Mouse (Mus musculus): ENCODE measurements around the gene Anks1b. TPM values are rescaled to one million over a fixed set of nuclear protein-coding genes. Genes with fewer than 3 reads are reported as not detected.

Anks1b gene
- polyA plus RNA-seq, 1 experiment from 2014 or later, result 1.9 TPM

- H3K4me1 ChIP-seq, result no peaks in the 10 kb centered on the region
- no peak for ATAC-seq (ENCODE audit: insufficient read depth, low FRiP score, low read depth)
- 26% methylated on average over 8 of the region's 8 CpGs for WGBS
These were observed 1007.7 kb downstream of the Anks1b start for GRCm38 (mm10) chr10:90880854-90881560.

DNA sequence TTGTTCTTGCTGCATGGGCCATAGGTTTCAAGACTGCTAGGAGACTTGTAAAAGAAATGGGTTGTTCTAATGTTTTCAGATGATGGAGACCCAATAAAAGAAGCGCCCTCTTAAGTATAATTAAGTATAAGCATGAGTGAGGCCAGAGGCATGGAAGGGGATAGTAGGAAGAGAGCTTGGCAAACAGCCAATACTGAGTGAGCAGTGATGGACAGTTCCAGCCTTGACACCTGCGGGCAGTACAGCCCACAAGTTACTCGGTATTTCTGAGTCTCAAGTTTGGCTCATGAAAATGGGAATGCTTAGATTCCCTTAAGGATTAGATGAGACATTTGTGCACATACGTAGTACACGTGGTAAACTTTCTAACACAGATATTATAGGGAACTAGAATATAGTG, 1016.3 kb downstream of the Anks1b start:
- 72% methylated on average over 5 of the region's 5 CpGs for WGBS
- H3K4me1 ChIP-seq, result no peaks in the 10 kb centered on the region
- H3K27ac ChIP-seq, result no peak overlapping the region
- H3K36me3 ChIP-seq, result no peaks in the 10 kb centered on the region
- H3K27me3 ChIP-seq (replicated peaks), result no peaks in the 10 kb centered on the region
- no peak overlapping the region for H3K4me3 ChIP-seq (replicated peaks)
- no peaks in the 10 kb centered on the region for H3K9me3 ChIP-seq
- H3K9ac ChIP-seq, result no peak overlapping the region
- H3K4me2 ChIP-seq, result no peak overlapping the region
- ATAC-seq (ENCODE audit: insufficient read depth, low FRiP score, low read depth), result no peak

More at GRCm38 (mm10) chr10:90880854-90881560, 1007.7 kb downstream of the Anks1b start:
- no peak overlapping the region for H3K4me2 ChIP-seq
- H3K4me3 ChIP-seq (replicated peaks), result no peak overlapping the region
- H3K36me3 ChIP-seq, result no peaks in the 10 kb centered on the region
- no peak overlapping the region for H3K9ac ChIP-seq
- no peak overlapping the region for H3K27ac ChIP-seq
- no peaks in the 10 kb centered on the region for H3K9me3 ChIP-seq
- no peaks in the 10 kb centered on the region for H3K27me3 ChIP-seq (replicated peaks)

GRCm38 (mm10) chr10:90892728-90893127, 1019.4 kb downstream of the Anks1b start:
- H3K36me3 ChIP-seq, result no peaks in the 10 kb centered on the region
- H3K4me1 ChIP-seq, result no peaks in the 10 kb centered on the region
- no peak for ATAC-seq (ENCODE audit: insufficient read depth, low FRiP score, low read depth)
- no peak overlapping the region for H3K9ac ChIP-seq
- WGBS, result 82% methylated on average over 11 of the region's 11 CpGs
- no peak overlapping the region for H3K4me3 ChIP-seq (replicated peaks)
- H3K4me2 ChIP-seq, result no peak overlapping the region
- H3K27me3 ChIP-seq (replicated peaks), result no peaks in the 10 kb centered on the region
- no peak overlapping the region for H3K27ac ChIP-seq
- H3K9me3 ChIP-seq, result no peaks in the 10 kb centered on the region

- no peak for ATAC-seq (ENCODE audit: insufficient read depth, low FRiP score, low read depth)
- no peaks in the 10 kb centered on the region for H3K27me3 ChIP-seq (replicated peaks)
- H3K4me3 ChIP-seq (replicated peaks), result no peak overlapping the region
- WGBS, result 48% methylated on average over 3 of the region's 3 CpGs
- no peak overlapping the region for H3K27ac ChIP-seq
- H3K9ac ChIP-seq, result no peak overlapping the region
- no peaks in the 10 kb centered on the region for H3K9me3 ChIP-seq
- no peaks in the 10 kb centered on the region for H3K4me1 ChIP-seq
- no peaks in the 10 kb centered on the region for H3K36me3 ChIP-seq
- H3K4me2 ChIP-seq, result no peak overlapping the region
These were observed 1024.6 kb downstream of the Anks1b start for GRCm38 (mm10) chr10:90897894-90898293.

DNA sequence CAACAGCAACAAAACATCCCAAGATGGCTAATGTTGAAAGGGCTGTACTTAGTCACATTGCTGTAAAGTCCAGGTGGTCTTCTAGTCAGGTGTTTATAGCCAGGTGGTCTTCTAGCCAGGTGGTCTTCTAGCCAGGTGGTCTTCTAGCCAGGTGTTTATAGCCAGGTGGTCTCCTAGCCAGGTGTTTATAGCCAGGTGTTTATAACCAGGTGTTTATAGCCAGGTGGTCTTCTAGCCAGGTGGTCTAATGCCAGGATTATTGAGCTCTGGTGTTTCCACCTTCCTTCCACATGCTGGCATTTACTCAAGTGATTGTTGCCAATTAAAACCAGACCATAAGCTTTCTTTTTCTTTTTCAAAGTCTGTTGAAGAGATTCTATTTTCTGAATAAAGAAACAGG, 1030.9 kb downstream of the Anks1b start:
- H3K4me2 ChIP-seq, result no peak overlapping the region
- no peak overlapping the region for H3K27ac ChIP-seq
- H3K4me1 ChIP-seq, result no peaks in the 10 kb centered on the region
- no peaks in the 10 kb centered on the region for H3K27me3 ChIP-seq (replicated peaks)
- ATAC-seq (ENCODE audit: insufficient read depth, low FRiP score, low read depth), result no peak
- H3K4me3 ChIP-seq (replicated peaks), result no peak overlapping the region
- H3K9ac ChIP-seq, result no peak overlapping the region
- no peaks in the 10 kb centered on the region for H3K9me3 ChIP-seq
- no peaks in the 10 kb centered on the region for H3K36me3 ChIP-seq

DNA sequence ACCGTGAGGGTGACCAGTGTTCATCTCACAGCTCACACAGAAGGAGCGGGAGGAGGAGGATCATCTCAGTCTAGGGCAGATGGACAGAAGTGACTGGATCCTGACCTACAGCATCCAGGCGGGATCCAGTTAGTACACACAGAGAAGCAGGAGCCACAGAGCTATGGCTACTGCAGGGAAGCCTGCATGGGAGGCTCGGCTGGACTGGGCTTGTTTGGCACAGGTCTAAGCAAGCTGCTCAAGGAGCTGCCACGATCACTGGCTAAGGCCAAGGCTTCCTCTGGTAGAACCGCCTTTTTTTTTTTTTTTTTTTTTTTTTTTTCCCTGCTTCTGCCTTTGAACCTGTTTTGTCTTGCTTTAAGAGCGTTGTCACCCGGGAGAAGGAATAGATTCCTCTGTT, 1034.1 kb downstream of the Anks1b start:
- Histone ChIP-seq H3K9me3 (no peaks in the 10 kb centered on the region), H3K36me3 (no peaks in the 10 kb centered on the region), H3K27me3 (replicated peaks) (no peaks in the 10 kb centered on the region), H3K9ac (no peak overlapping the region), H3K4me3 (replicated peaks) (no peak overlapping the region), H3K4me1 (no peaks in the 10 kb centered on the region), H3K27ac (no peak overlapping the region), H3K4me2 (no peak overlapping the region)
- ATAC-seq (ENCODE audit: insufficient read depth, low FRiP score, low read depth), result no peak
- WGBS, result 65% methylated on average over 8 of the region's 8 CpGs

DNA sequence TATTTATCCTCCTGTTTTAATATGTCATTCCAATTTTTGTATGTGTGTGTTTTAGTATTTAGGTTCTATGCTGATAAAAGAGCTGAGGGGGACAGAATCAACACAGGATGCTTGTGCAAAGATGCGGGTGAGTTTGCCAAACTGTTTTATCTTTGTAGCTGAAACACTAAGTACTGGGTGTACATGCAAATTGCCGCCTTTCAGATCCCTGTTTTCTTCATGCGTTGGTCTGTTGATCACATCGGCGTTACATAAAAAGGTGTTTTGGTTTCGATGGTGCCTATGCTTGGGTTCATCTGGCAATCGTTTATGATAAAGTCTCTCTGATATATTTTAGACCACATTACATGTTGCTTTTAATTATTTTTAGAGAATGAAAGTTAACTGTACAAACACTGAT, 1050.2 kb downstream of the Anks1b start:
- Histone ChIP-seq H3K36me3 (no peaks in the 10 kb centered on the region), H3K4me3 (replicated peaks) (no peak overlapping the region), H3K27me3 (replicated peaks) (no peaks in the 10 kb centered on the region), H3K9ac (no peak overlapping the region), H3K27ac (no peak overlapping the region), H3K4me2 (no peak overlapping the region), H3K9me3 (no peaks in the 10 kb centered on the region), H3K4me1 (no peaks in the 10 kb centered on the region)
- no peak for ATAC-seq (ENCODE audit: insufficient read depth, low FRiP score, low read depth)
- WGBS, result 80% methylated on average over 7 of the region's 7 CpGs

GRCm38 (mm10) chr10:90933088-90933487, 1059.8 kb downstream of the Anks1b start:
- ATAC-seq (ENCODE audit: insufficient read depth, low FRiP score, low read depth), result no peak
- Histone ChIP-seq H3K4me3 (replicated peaks) (no peak overlapping the region), H3K27me3 (replicated peaks) (no peaks in the 10 kb centered on the region), H3K9ac (no peak overlapping the region), H3K9me3 (no peaks in the 10 kb centered on the region), H3K27ac (no peak overlapping the region), H3K4me1 (no peaks in the 10 kb centered on the region), H3K36me3 (no peaks in the 10 kb centered on the region), H3K4me2 (no peak overlapping the region)
- WGBS, result 74% methylated on average over 5 of the region's 5 CpGs

GRCm38 (mm10) chr10:90934678-90935077, 1061.4 kb downstream of the Anks1b start:
- no peaks in the 10 kb centered on the region for H3K4me1 ChIP-seq
- no peaks in the 10 kb centered on the region for H3K9me3 ChIP-seq
- H3K4me3 ChIP-seq (replicated peaks), result no peak overlapping the region
- H3K9ac ChIP-seq, result no peak overlapping the region
- no peaks in the 10 kb centered on the region for H3K27me3 ChIP-seq (replicated peaks)
- no peak overlapping the region for H3K27ac ChIP-seq
- no peaks in the 10 kb centered on the region for H3K36me3 ChIP-seq
- ATAC-seq (ENCODE audit: insufficient read depth, low FRiP score, low read depth), result no peak
- H3K4me2 ChIP-seq, result no peak overlapping the region
- WGBS, result 43% methylated on average over 13 of the region's 13 CpGs

DNA sequence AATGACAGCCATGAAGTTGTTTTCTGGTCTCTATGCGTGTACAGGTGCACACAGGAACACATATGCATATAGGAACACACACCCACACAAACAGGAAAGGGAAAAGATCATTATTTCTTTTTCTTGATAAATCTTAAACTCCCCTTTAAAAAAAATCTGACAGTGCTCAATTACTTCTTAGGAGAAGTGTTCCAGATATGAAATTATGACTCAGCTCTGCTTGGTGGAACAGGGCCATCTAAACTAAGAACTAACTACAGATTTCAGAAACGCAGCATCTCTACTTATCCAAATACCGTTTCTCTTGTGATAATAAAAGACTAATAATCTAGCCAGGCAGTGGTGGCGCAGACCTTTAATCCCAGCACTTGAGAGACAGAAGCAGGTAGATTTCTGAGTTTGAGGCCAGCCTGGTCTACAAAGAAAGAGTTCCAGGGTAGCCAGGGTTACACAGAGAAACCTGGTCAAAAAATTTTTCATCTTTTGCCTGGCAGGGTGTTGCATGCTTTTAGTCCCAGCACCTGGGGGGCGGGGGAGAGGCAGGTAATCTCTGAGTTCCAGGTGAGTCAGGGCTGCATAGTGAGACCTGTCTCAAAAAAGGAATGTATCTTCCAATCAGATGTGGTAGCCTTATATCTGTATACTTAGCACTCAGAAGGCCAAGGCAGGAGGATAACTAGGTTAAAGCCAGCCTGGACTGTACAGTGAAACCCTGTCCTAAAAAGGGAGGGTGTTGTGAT, 1064.6 kb downstream of the Anks1b start:
- H3K4me3 ChIP-seq (replicated peaks), result no peak overlapping the region
- H3K9me3 ChIP-seq, result no peaks in the 10 kb centered on the region
- no peak overlapping the region for H3K9ac ChIP-seq
- 84% methylated on average over 5 of the region's 5 CpGs for WGBS
- no peaks in the 10 kb centered on the region for H3K36me3 ChIP-seq
- ATAC-seq (ENCODE audit: insufficient read depth, low FRiP score, low read depth), result no peak
- no peak overlapping the region for H3K27ac ChIP-seq
- H3K4me1 ChIP-seq, result no peaks in the 10 kb centered on the region
- H3K27me3 ChIP-seq (replicated peaks), result no peaks in the 10 kb centered on the region
- H3K4me2 ChIP-seq, result no peak overlapping the region

GRCm38 (mm10) chr10:90940521-90941520, 1067.5 kb downstream of the Anks1b start:
- Histone ChIP-seq H3K4me3 (replicated peaks) (no peak overlapping the region), H3K27ac (no peak overlapping the region), H3K9ac (no peak overlapping the region), H3K4me1 (no peaks in the 10 kb centered on the region), H3K27me3 (replicated peaks) (no peaks in the 10 kb centered on the region), H3K4me2 (no peak overlapping the region), H3K36me3 (no peaks in the 10 kb centered on the region), H3K9me3 (no peaks in the 10 kb centered on the region)
- ATAC-seq (ENCODE audit: insufficient read depth, low FRiP score, low read depth), result no peak
- 71% methylated on average over 15 of the region's 15 CpGs for WGBS

All from stomach, embryonic 15.5 days (tissue).